Mouse (Mus musculus) neural tube, embryonic 13.5 days (tissue): ENCODE measurements around the gene Ing3. TPM values are rescaled to one million over a fixed set of nuclear protein-coding genes. Genes with fewer than 3 reads are reported as not detected.

Experiments
- ATAC-seq: fragments of 200-750 bp; cut with Nextera tagmentation; 2 replicates; pipeline ENCODE4 v1.8.0; 2017; ENCODE audit warnings: low read depth, mild to moderate bottlenecking, moderate TSS enrichment, moderate library complexity
- H3K27ac ChIP-seq: fragments of 300-500 bp; sonication (generic); replicated peaks from 2 replicates; pipeline ENCODE4 v1.5.1; 2015; ENCODE audit warnings: moderate library complexity, mild to moderate bottlenecking, inconsistent platforms
- H3K27me3 ChIP-seq: fragments of 300-500 bp; sonication (generic); 2 replicates; pipeline ENCODE4 v1.6.1; 2015; ENCODE audit warnings: mild to moderate bottlenecking, inconsistent platforms
- H3K36me3 ChIP-seq: fragments of 300-500 bp; sonication (generic); 2 replicates; pipeline ENCODE4 v1.6.1; 2015; ENCODE audit warnings: mild to moderate bottlenecking, inconsistent platforms
- H3K4me1 ChIP-seq: fragments of 300-500 bp; sonication (generic); replicated peaks from 2 replicates; pipeline ENCODE4 v1.6.1; 2015; ENCODE audit warnings: inconsistent platforms
- H3K4me2 ChIP-seq: fragments of 300-500 bp; sonication (generic); 2 replicates; pipeline ENCODE4 v1.6.1; 2015; ENCODE audit warnings: inconsistent platforms, mild to moderate bottlenecking, moderate library complexity
- H3K4me3 ChIP-seq: fragments of 300-500 bp; sonication (generic); 2 replicates; pipeline ENCODE4 v1.5.1; 2015; ENCODE audit warnings: mild to moderate bottlenecking, inconsistent platforms
- H3K9ac ChIP-seq: fragments of 300-500 bp; sonication (generic); 2 replicates; pipeline ENCODE4 v1.6.1; 2015; ENCODE audit warnings: moderate library complexity, mild to moderate bottlenecking, inconsistent platforms
- H3K9me3 ChIP-seq: fragments of 300-500 bp; sonication (generic); 2 replicates; pipeline ENCODE4 v1.6.1; 2016; ENCODE audit warnings: inconsistent platforms
- WGBS: fragments of 180-500 bp; shearing (Covaris S2); methylation state at CpG from one replicate; pipeline ENCODE4 v1.1.7; 2015; 5-methylcytosine and 5-hydroxymethylcytosine counted together
- polyA plus RNA-seq: library from polyadenylated mRNA; unstranded; fragments of >200 nt; fragmentation: Nextera tagmentation; extraction: Ambion mirVana; gene quantifications from 2 replicates; pipeline ENCODE4 v1.2.1, GENCODE M21; 2015

The Ing3 gene
- polyA plus RNA-seq, 1 experiment from 2014 or later: 46.4 TPM

DNA sequence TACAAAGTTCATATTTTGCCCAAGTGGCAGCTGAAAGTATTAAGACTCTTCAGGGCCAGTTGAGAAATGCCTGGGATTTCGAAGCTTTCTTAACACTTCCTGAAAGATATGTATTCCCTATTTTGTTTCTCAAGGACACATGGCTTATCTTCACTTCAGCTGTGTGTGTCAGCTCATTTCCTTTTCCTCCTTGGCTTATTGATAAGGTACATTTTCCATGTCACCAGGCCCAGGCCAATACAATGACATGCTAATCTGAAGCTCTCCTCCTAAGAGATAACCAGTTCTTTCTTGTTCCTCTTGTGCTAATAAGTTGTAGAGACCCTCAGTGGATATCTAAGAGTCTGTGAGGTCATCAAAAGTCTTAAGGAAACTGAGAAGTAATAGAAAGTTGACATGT lies 31.7 kb downstream of the Ing3 start:
- Histone ChIP-seq H3K4me1 (peaks cover 11% of the 10 kb centered on the region), H3K27me3 (peaks cover 14% of the 10 kb centered on the region), H3K9me3 (no peaks in the 10 kb centered on the region), H3K27ac (no peak overlapping the region), H3K4me3 (no peak overlapping the region), H3K4me2 (no peak overlapping the region), H3K9ac (no peak overlapping the region), H3K36me3 (no peaks in the 10 kb centered on the region)
- WGBS: 89% methylated on average over 1 of the region's 1 CpGs
- no peak for ATAC-seq

DNA sequence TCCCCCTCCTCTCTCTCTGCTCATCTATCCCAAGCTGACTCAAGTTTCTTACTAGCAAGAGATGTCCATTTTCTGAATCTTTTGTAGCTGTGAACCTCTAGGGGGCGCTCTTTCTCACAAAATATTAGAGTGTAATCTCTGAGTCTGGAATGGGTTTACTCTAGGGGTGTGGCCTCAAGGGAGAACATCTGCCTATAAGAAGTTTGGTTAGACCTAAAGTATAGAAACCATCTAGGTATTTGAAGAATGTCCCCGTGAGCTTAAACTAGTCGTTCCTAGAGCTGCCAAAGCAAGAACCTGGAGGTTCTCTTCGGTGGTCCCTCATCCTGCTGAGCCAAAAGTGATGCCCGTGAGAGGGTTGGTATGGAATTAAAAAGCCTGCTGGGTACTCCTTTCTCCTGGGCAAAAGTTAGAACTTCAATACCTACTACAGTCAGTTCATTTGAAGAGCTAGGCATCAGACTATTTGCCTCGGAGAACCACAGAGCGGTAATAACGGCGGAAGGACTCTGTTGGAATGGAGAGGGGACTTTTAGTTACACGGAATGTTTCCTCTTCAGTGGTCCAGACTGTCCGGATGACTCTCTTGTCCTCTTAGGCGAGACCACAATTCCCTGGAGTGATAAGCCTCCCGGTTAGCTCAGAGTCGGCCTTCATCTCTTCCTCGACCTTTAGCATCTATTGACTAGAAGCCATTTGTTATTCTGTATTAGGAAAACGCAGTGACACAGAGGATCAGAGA lies 35.8 kb downstream of the Ing3 start:
- H3K9me3 ChIP-seq: no peaks in the 10 kb centered on the region
- no peaks in the 10 kb centered on the region for H3K36me3 ChIP-seq
- no peak overlapping the region for H3K27ac ChIP-seq
- peak overlapping the region; percentile 63 for H3K9ac ChIP-seq
- WGBS: 11% methylated on average over 16 of the region's 16 CpGs
- peak overlapping the region; percentile 87 for H3K4me2 ChIP-seq
- H3K27me3 ChIP-seq: peaks cover 34% of the 10 kb centered on the region
- peak overlapping the region; percentile 44 for H3K4me3 ChIP-seq
- H3K4me1 ChIP-seq: peaks cover 18% of the 10 kb centered on the region
- peak; percentile 72; the same call in 1 of the 2 replicates for ATAC-seq

GRCm38 (mm10) chr6:21985732-21986540 lies 36.6 kb downstream of the Ing3 start, which contains the start of gene Cped1:
Cped1 (plus strand) TSS chr6:21985916.
- Histone ChIP-seq H3K36me3 (no peaks in the 10 kb centered on the region), H3K4me3 (peak within 1 kb of the TSS; percentile 44), H3K4me2 (peak within 1 kb of the TSS; percentile 87), H3K27me3 (peaks cover 34% of the 10 kb centered on the region), H3K4me1 (peaks cover 18% of the 10 kb centered on the region), H3K27ac (no peak within 1 kb of the TSS), H3K9me3 (no peaks in the 10 kb centered on the region), H3K9ac (peak within 1 kb of the TSS; percentile 63)
- WGBS: under 1% methylated on average over 38 of the region's 38 CpGs
- peak; percentile 75 for ATAC-seq

DNA sequence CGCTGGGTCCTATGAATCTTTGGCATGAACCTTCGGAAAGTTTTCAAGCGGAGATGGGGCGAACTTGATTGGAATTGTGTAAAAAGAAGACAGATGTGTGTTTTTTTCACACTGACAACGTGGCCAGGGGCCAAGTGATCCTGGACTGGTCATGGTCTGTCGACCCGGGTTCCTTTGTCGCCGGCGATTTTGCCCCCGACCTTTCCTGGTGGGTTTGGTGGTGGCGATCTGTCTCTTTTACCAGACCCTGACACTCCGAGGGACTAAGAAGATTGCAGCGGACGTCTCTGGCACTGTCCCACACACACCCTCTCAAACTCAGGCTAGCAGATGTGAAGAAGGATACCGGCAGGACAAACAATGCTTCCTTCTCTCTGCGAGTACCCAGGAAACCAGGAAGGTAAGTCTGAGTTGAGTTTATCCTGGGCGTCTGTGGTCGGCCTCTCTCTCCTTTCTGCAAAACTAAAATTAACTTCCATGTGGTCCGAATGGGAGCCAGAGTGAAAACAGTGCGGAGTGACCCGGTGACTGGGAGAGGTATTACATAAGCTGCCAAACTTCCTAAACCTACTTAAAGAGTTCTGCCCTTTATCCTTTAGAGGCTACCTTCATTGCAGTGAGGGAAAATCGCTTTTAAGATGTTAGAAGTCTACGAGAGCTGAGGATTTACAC lies 37.4 kb downstream of the Ing3 start:
- Histone ChIP-seq H3K36me3 (no peaks in the 10 kb centered on the region), H3K27me3 (peaks cover 34% of the 10 kb centered on the region), H3K4me1 (peaks cover 18% of the 10 kb centered on the region), H3K9ac (peak overlapping the region; percentile 63), H3K9me3 (no peaks in the 10 kb centered on the region), H3K4me3 (peak overlapping the region; percentile 44), H3K27ac (no peak overlapping the region), H3K4me2 (peak overlapping the region; percentile 87)
- ATAC-seq: peak; percentile 59; the same call in 1 of the 2 replicates
- 8% methylated on average over 24 of the region's 24 CpGs for WGBS

GRCm38 (mm10) chr6:21987554-21987953 lies 38.2 kb downstream of the Ing3 start:
- H3K9me3 ChIP-seq: no peaks in the 10 kb centered on the region
- WGBS: 89% methylated on average over 2 of the region's 2 CpGs
- ATAC-seq: no peak
- H3K4me1 ChIP-seq: peaks cover 18% of the 10 kb centered on the region
- peaks cover 34% of the 10 kb centered on the region for H3K27me3 ChIP-seq
- no peak overlapping the region for H3K4me3 ChIP-seq
- H3K36me3 ChIP-seq: no peaks in the 10 kb centered on the region
- H3K9ac ChIP-seq: no peak overlapping the region
- H3K4me2 ChIP-seq: peak overlapping the region; percentile 7; the same call in 1 of the 2 replicates
- H3K27ac ChIP-seq: no peak overlapping the region

GRCm38 (mm10) chr6:21988296-21988695 lies 38.9 kb downstream of the Ing3 start:
- Histone ChIP-seq H3K4me1 (peaks cover 18% of the 10 kb centered on the region), H3K4me2 (no peak overlapping the region), H3K36me3 (no peaks in the 10 kb centered on the region), H3K4me3 (no peak overlapping the region), H3K9me3 (no peaks in the 10 kb centered on the region), H3K27me3 (peaks cover 34% of the 10 kb centered on the region), H3K27ac (no peak overlapping the region), H3K9ac (no peak overlapping the region)
- WGBS: 91% methylated on average over 5 of the region's 5 CpGs
- no peak for ATAC-seq

DNA sequence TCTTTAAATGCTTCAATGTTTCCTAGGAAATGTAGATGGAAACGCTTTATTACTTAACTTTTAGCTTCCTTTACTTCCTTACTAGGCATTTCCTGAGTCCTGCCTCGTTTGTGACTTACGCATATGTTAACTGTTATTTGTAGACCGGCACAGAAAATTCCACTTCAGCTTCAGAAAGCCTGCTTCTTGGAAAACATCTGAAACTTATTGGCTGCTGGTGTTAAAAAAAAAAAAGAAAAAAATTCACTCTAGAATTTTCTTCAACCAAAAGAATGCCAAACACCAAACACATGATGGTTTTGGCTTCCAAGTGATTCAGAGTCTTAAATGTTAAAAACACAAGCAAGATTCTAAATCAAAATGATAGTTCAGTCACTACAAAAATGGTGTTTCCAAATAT lies 39.7 kb downstream of the Ing3 start:
- Histone ChIP-seq H3K9ac (no peak overlapping the region), H3K27me3 (peaks cover 34% of the 10 kb centered on the region), H3K27ac (no peak overlapping the region), H3K4me1 (peaks cover 18% of the 10 kb centered on the region), H3K36me3 (no peaks in the 10 kb centered on the region), H3K9me3 (no peaks in the 10 kb centered on the region), H3K4me2 (no peak overlapping the region), H3K4me3 (no peak overlapping the region)
- WGBS: 78% methylated on average over 4 of the region's 4 CpGs
- no peak for ATAC-seq

GRCm38 (mm10) chr6:21990181-21991135 lies 41.1 kb downstream of the Ing3 start:
- no peaks in the 10 kb centered on the region for H3K9me3 ChIP-seq
- H3K4me2 ChIP-seq: no peak overlapping the region
- H3K9ac ChIP-seq: no peak overlapping the region
- H3K27ac ChIP-seq: no peak overlapping the region
- peaks cover 13% of the 10 kb centered on the region for H3K4me1 ChIP-seq
- no peak for ATAC-seq
- WGBS: 79% methylated on average over 9 of the region's 9 CpGs
- H3K36me3 ChIP-seq: no peaks in the 10 kb centered on the region
- H3K27me3 ChIP-seq: peaks cover 26% of the 10 kb centered on the region
- H3K4me3 ChIP-seq: no peak overlapping the region

DNA sequence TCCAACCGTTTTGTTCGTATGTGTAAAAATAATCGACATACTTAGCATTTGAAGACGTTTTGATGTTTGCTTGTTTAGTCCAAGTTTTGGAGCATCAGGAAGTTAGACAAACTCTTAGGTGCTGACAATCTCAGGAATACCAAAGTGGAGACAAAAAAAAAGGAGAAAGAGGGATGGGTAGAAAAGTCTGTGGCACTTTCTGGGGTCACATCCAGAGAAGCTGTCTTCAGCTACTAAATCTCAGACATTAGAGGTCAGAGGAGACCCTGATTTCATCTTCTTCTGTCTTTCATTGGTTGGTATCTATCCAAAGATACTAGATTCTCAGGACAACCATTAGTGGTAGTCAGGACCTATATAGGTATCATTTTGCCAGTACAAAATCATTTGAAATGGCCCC lies 41.8 kb downstream of the Ing3 start:
- H3K4me2 ChIP-seq: no peak overlapping the region
- no peak overlapping the region for H3K9ac ChIP-seq
- peaks cover 19% of the 10 kb centered on the region for H3K27me3 ChIP-seq
- 86% methylated on average over 4 of the region's 4 CpGs for WGBS
- no peaks in the 10 kb centered on the region for H3K9me3 ChIP-seq
- ATAC-seq: no peak
- no peak overlapping the region for H3K27ac ChIP-seq
- H3K4me3 ChIP-seq: no peak overlapping the region
- H3K36me3 ChIP-seq: no peaks in the 10 kb centered on the region
- H3K4me1 ChIP-seq: peaks cover 6% of the 10 kb centered on the region

DNA sequence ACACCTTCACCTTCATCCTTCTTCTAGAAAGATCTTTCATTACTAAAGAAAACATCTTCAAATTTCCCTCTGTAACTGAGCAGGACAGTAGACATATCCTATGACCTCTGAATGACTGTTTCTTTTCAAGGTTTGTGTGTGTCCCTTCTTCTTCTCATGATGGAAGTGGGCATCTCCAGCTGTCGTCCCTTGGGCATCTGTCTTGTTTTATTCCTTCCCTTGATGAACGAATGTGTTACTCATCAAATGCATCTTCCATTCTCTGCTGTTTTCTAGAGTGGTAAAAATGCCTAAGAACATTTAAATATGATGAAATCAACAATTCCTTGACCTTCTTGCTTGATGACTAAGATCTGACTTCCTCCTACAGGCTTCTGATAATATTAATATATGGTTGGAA lies 43.7 kb downstream of the Ing3 start:
- no peak for ATAC-seq

DNA sequence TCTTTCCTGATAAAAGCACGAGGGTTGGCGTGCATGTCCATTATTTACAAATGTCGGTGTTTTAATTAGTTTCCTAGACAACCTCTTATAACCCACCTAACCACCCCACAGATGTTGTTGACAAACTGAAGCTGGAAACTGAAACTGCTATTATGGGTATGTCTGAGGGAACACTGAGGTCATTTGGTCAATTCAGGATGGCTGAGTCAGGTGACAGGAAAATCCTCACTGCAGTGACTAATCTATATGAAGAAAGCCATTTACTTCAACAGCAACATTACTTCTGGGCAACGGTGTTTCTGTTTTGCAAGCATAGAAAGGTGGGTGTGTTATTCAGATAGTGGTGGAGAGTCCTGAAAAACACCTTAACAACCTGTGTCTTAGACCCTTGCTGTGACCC lies 48.8 kb downstream of the Ing3 start:
- Histone ChIP-seq H3K4me2 (no peak overlapping the region), H3K27me3 (no peaks in the 10 kb centered on the region), H3K9me3 (no peaks in the 10 kb centered on the region), H3K27ac (no peak overlapping the region), H3K36me3 (no peaks in the 10 kb centered on the region), H3K4me3 (no peak overlapping the region), H3K9ac (no peak overlapping the region), H3K4me1 (peaks cover 6% of the 10 kb centered on the region; the same call in 1 of the 2 replicates)
- no peak for ATAC-seq
- 66% methylated on average over 4 of the region's 4 CpGs for WGBS

More for the DNA sequence above, 43.7 kb downstream of the Ing3 start:
- Histone ChIP-seq H3K9me3 (no peaks in the 10 kb centered on the region), H3K4me3 (no peak overlapping the region), H3K36me3 (no peaks in the 10 kb centered on the region), H3K4me1 (no peaks in the 10 kb centered on the region), H3K9ac (no peak overlapping the region), H3K4me2 (no peak overlapping the region), H3K27ac (no peak overlapping the region), H3K27me3 (peaks cover 3% of the 10 kb centered on the region)
- WGBS: 91% methylated on average over 2 of the region's 2 CpGs
